Mouse (Mus musculus) frontal cortex, adult (tissue): ENCODE measurements around the gene Kmt2c.
"Not testable (repeated sequence)": the region's sequence is repeated elsewhere in the genome, so short reads cannot be mapped to it uniquely, and the experiment has no call there.

Source experiments
- ATAC-seq: cut with Nextera tagmentation; 2 replicates; pipeline ENCODE4 v1.9.2; 2017; ENCODE audit warnings: mild to moderate bottlenecking, moderate library complexity, mixed read lengths; ENCODE audit not compliant: low TSS enrichment

Kmt2c gene

GRCm38 (mm10) chr5:25224377-25224776 is 274.2 kb downstream of the Kmt2c start:
- not testable (repeated sequence) for ATAC-seq

GRCm38 (mm10) chr5:25222752-25223702 is 275.6 kb downstream of the Kmt2c start, which contains the start of gene E130116L18Rik:
E130116L18Rik (minus strand) TSS chr5:25223153.
- peak; percentile 98 for ATAC-seq
